Mouse (Mus musculus) neural tube, embryonic 12.5 days (tissue): ENCODE measurements around the gene Lrp6. TPM values are rescaled to one million over a fixed set of nuclear protein-coding genes. Genes with fewer than 3 reads are reported as not detected.

Experiments used
- ATAC-seq: fragments of 200-750 bp; cut with Nextera tagmentation; 2 replicates; pipeline ENCODE4 v1.8.0; 2017; ENCODE audit warnings: low read depth, mild to moderate bottlenecking, moderate TSS enrichment, moderate library complexity; ENCODE audit not compliant: low FRiP score
- H3K27ac ChIP-seq: fragments of 300-500 bp; sonication (generic); 2 replicates; pipeline ENCODE4 v1.5.1; 2016
- H3K27me3 ChIP-seq: fragments of 300-500 bp; sonication (generic); replicated peaks from 2 replicates; pipeline ENCODE4 v1.6.1; 2016; ENCODE audit warnings: mild to moderate bottlenecking
- H3K36me3 ChIP-seq: fragments of 300-500 bp; sonication (generic); 2 replicates; pipeline ENCODE4 v1.6.1; 2016; ENCODE audit warnings: mild to moderate bottlenecking
- H3K4me1 ChIP-seq: fragments of 300-500 bp; sonication (generic); 2 replicates; pipeline ENCODE4 v1.6.1; 2016
- H3K4me2 ChIP-seq: fragments of 300-500 bp; sonication (generic); replicated peaks from 2 replicates; pipeline ENCODE4 v1.6.1; 2016; ENCODE audit warnings: mild to moderate bottlenecking
- H3K4me3 ChIP-seq: fragments of 300-500 bp; sonication (generic); 2 replicates; pipeline ENCODE4 v1.5.1; 2016
- H3K9ac ChIP-seq: fragments of 300-500 bp; sonication (generic); 2 replicates; pipeline ENCODE4 v1.6.1; 2016; ENCODE audit warnings: mild to moderate bottlenecking
- H3K9me3 ChIP-seq: fragments of 300-500 bp; sonication (generic); 2 replicates; pipeline ENCODE4 v1.6.1; 2016; ENCODE audit warnings: mild to moderate bottlenecking
- WGBS: fragments of 180-500 bp; shearing (Covaris S2); methylation state at CpG from one replicate; pipeline ENCODE4 v1.1.7; 2016; 5-methylcytosine and 5-hydroxymethylcytosine counted together
- polyA plus RNA-seq: library from polyadenylated mRNA; unstranded; fragments of >200 nt; fragmentation: Nextera tagmentation; extraction: Ambion mirVana; gene quantifications from 2 replicates; pipeline ENCODE4 v1.2.1, GENCODE M21; 2016

Gene Lrp6
- polyA plus RNA-seq, 1 experiment from 2014 or later, result 29.0 TPM

- no peak for ATAC-seq
- H3K4me2 ChIP-seq, result peak overlapping the region; percentile 76
- H3K4me1 ChIP-seq, result peaks cover 17% of the 10 kb centered on the region
- H3K9ac ChIP-seq, result peak overlapping the region; percentile 98
- no peaks in the 10 kb centered on the region for H3K9me3 ChIP-seq
- peak overlapping the region; percentile 99; the same call in 1 of the 2 replicates for H3K27ac ChIP-seq
- H3K4me3 ChIP-seq, result peak overlapping the region; percentile 80
- H3K36me3 ChIP-seq, result no peaks in the 10 kb centered on the region
- WGBS, result 2% methylated on average over 19 of the region's 19 CpGs
- H3K27me3 ChIP-seq, result no peaks in the 10 kb centered on the region
These were observed 1.0 kb downstream of the Lrp6 start for GRCm38 (mm10) chr6:134565606-134566247.

GRCm38 (mm10) chr6:134564539-134564938 lies 2.2 kb downstream of the Lrp6 start:
- H3K36me3 ChIP-seq, result no peaks in the 10 kb centered on the region
- H3K27me3 ChIP-seq, result no peaks in the 10 kb centered on the region
- 63% methylated on average over 2 of the region's 2 CpGs for WGBS
- no peak overlapping the region for H3K27ac ChIP-seq
- peak overlapping the region; percentile 76 for H3K4me2 ChIP-seq
- no peak for ATAC-seq
- no peak overlapping the region for H3K9ac ChIP-seq
- H3K4me1 ChIP-seq, result peaks cover 19% of the 10 kb centered on the region
- H3K9me3 ChIP-seq, result no peaks in the 10 kb centered on the region
- H3K4me3 ChIP-seq, result no peak overlapping the region

- Histone ChIP-seq H3K4me3 (no peak overlapping the region), H3K4me1 (peaks cover 8% of the 10 kb centered on the region), H3K27ac (no peak overlapping the region), H3K4me2 (no peak overlapping the region), H3K36me3 (no peaks in the 10 kb centered on the region), H3K9me3 (no peaks in the 10 kb centered on the region), H3K9ac (no peak overlapping the region), H3K27me3 (no peaks in the 10 kb centered on the region)
- 73% methylated on average over 3 of the region's 3 CpGs for WGBS
- ATAC-seq, result no peak
These were observed 7.1 kb downstream of the Lrp6 start for GRCm38 (mm10) chr6:134559635-134560034.

GRCm38 (mm10) chr6:134558546-134559129 lies 8.1 kb downstream of the Lrp6 start:
- no peak overlapping the region for H3K4me2 ChIP-seq
- 0 out of 2 replicates have a peak, but pooled peaks cover 4% of the 10 kb centered on the region for H3K4me1 ChIP-seq
- H3K9ac ChIP-seq, result no peak overlapping the region
- H3K27ac ChIP-seq, result no peak overlapping the region
- no peaks in the 10 kb centered on the region for H3K36me3 ChIP-seq
- ATAC-seq, result no peak
- H3K4me3 ChIP-seq, result no peak overlapping the region
- no peaks in the 10 kb centered on the region for H3K9me3 ChIP-seq
- 39% methylated on average over 8 of the region's 8 CpGs for WGBS
- H3K27me3 ChIP-seq, result no peaks in the 10 kb centered on the region

- Histone ChIP-seq H3K4me3 (no peak overlapping the region), H3K9me3 (no peaks in the 10 kb centered on the region), H3K36me3 (no peaks in the 10 kb centered on the region), H3K4me1 (0 out of 2 replicates have a peak, but pooled peaks cover 4% of the 10 kb centered on the region), H3K4me2 (no peak overlapping the region), H3K9ac (no peak overlapping the region), H3K27me3 (no peaks in the 10 kb centered on the region), H3K27ac (no peak overlapping the region)
- WGBS, result 98% methylated on average over 1 of the region's 1 CpGs
- ATAC-seq, result no peak
These were observed 9.7 kb downstream of the Lrp6 start for GRCm38 (mm10) chr6:134557043-134557442.

GRCm38 (mm10) chr6:134556185-134556950 lies 10.4 kb downstream of the Lrp6 start:
- WGBS, result 81% methylated on average over 7 of the region's 7 CpGs
- Histone ChIP-seq H3K9ac (no peak overlapping the region), H3K9me3 (no peaks in the 10 kb centered on the region), H3K4me1 (0 out of 2 replicates have a peak, but pooled peaks cover 4% of the 10 kb centered on the region), H3K27ac (no peak overlapping the region), H3K27me3 (no peaks in the 10 kb centered on the region), H3K4me3 (no peak overlapping the region), H3K36me3 (no peaks in the 10 kb centered on the region), H3K4me2 (no peak overlapping the region)
- ATAC-seq, result no peak

GRCm38 (mm10) chr6:134555178-134555577 lies 11.6 kb downstream of the Lrp6 start:
- Histone ChIP-seq H3K9me3 (no peaks in the 10 kb centered on the region), H3K4me3 (no peak overlapping the region), H3K4me1 (peaks cover 4% of the 10 kb centered on the region; the same call in 1 of the 2 replicates), H3K27ac (no peak overlapping the region), H3K4me2 (no peak overlapping the region), H3K36me3 (no peaks in the 10 kb centered on the region), H3K27me3 (no peaks in the 10 kb centered on the region), H3K9ac (no peak overlapping the region)
- ATAC-seq, result no peak
- 85% methylated on average over 3 of the region's 3 CpGs for WGBS

- WGBS, result 83% methylated on average over 4 of the region's 4 CpGs
- no peaks in the 10 kb centered on the region for H3K27me3 ChIP-seq
- H3K4me1 ChIP-seq, result no peaks in the 10 kb centered on the region; the same call in 1 of the 2 replicates
- no peak overlapping the region for H3K4me3 ChIP-seq
- H3K9ac ChIP-seq, result no peak overlapping the region
- no peak overlapping the region for H3K4me2 ChIP-seq
- H3K9me3 ChIP-seq, result no peaks in the 10 kb centered on the region
- H3K36me3 ChIP-seq, result no peaks in the 10 kb centered on the region
- ATAC-seq, result no peak
- H3K27ac ChIP-seq, result no peak overlapping the region
These were observed 12.5 kb downstream of the Lrp6 start for GRCm38 (mm10) chr6:134554230-134554629.

- 68% methylated on average over 1 of the region's 1 CpGs for WGBS
- Histone ChIP-seq H3K27me3 (no peaks in the 10 kb centered on the region), H3K4me2 (no peak overlapping the region), H3K4me1 (peaks cover 2% of the 10 kb centered on the region; the same call in 1 of the 2 replicates), H3K9me3 (no peaks in the 10 kb centered on the region), H3K36me3 (no peaks in the 10 kb centered on the region), H3K9ac (no peak overlapping the region), H3K27ac (no peak overlapping the region), H3K4me3 (no peak overlapping the region)
- no peak for ATAC-seq
These were observed 15.8 kb downstream of the Lrp6 start for GRCm38 (mm10) chr6:134551007-134551406.

GRCm38 (mm10) chr6:134550396-134550795 lies 16.4 kb downstream of the Lrp6 start:
- whole genome bisulfite sequencing, result 91% methylated on average over 1 of the region's 1 CpGs
- Histone ChIP-seq H3K27ac (no peak overlapping the region), H3K36me3 (no peaks in the 10 kb centered on the region), H3K4me1 (peaks cover 2% of the 10 kb centered on the region; the same call in 1 of the 2 replicates), H3K9me3 (no peaks in the 10 kb centered on the region), H3K4me3 (no peak overlapping the region), H3K4me2 (no peak overlapping the region), H3K9ac (no peak overlapping the region), H3K27me3 (no peaks in the 10 kb centered on the region)
- ATAC-seq, result no peak

GRCm38 (mm10) chr6:134544843-134545242 lies 21.9 kb downstream of the Lrp6 start:
- no peaks in the 10 kb centered on the region for H3K27me3 ChIP-seq
- no peak overlapping the region for H3K4me2 ChIP-seq
- ATAC-seq, result no peak
- H3K9me3 ChIP-seq, result no peaks in the 10 kb centered on the region
- H3K27ac ChIP-seq, result no peak overlapping the region
- no peak overlapping the region for H3K4me3 ChIP-seq
- H3K4me1 ChIP-seq, result 0 out of 2 replicates have a peak, but pooled peaks cover 2% of the 10 kb centered on the region
- 84% methylated on average over 3 of the region's 3 CpGs for WGBS
- peaks cover 3% of the 10 kb centered on the region; the same call in 1 of the 2 replicates for H3K36me3 ChIP-seq
- H3K9ac ChIP-seq, result no peak overlapping the region

- H3K36me3 ChIP-seq, result peaks cover 3% of the 10 kb centered on the region; the same call in 1 of the 2 replicates
- no peak for ATAC-seq
- no peak overlapping the region for H3K27ac ChIP-seq
- WGBS, result 75% methylated on average over 2 of the region's 2 CpGs
- H3K4me2 ChIP-seq, result no peak overlapping the region
- H3K27me3 ChIP-seq, result no peaks in the 10 kb centered on the region
- H3K9me3 ChIP-seq, result no peaks in the 10 kb centered on the region
- H3K4me1 ChIP-seq, result 0 out of 2 replicates have a peak, but pooled peaks cover 2% of the 10 kb centered on the region
- no peak overlapping the region for H3K9ac ChIP-seq
- H3K4me3 ChIP-seq, result no peak overlapping the region
These were observed 22.7 kb downstream of the Lrp6 start for GRCm38 (mm10) chr6:134544093-134544492.
